Mouse (Mus musculus) liver, postnatal 0 days (tissue): ENCODE data around the gene Klc2. TPM values are rescaled to one million over a fixed set of nuclear protein-coding genes. Genes with fewer than 3 reads are reported as not detected.

Experiments
- ATAC-seq: fragments of 200-750 bp; cut with Nextera tagmentation; 2 replicates; pipeline ENCODE4 v1.8.0; 2017; ENCODE audit warnings: mild to moderate bottlenecking, moderate library complexity
- DNase-seq: peaks from one replicate; pipeline ENCODE4 v3.0.0-alpha.2; 2016
- H3K27ac ChIP-seq: fragments of 300-500 bp; sonication (generic); 2 replicates; pipeline ENCODE4 v1.5.1; 2014; ENCODE audit warnings: antibody characterized with exemption, moderate library complexity, mild to moderate bottlenecking, low read depth
- H3K27me3 ChIP-seq: fragments of 300-500 bp; sonication (generic); 2 replicates; pipeline ENCODE4 v1.6.1; 2014; ENCODE audit warnings: low read length, control low read depth, mixed read lengths; ENCODE audit not compliant: insufficient read depth
- H3K36me3 ChIP-seq: fragments of 300-500 bp; sonication (generic); replicated peaks from 2 replicates; pipeline ENCODE4 v1.6.1; 2014; ENCODE audit warnings: mild to moderate bottlenecking, control low read depth, low read length, moderate library complexity, mixed read lengths; ENCODE audit not compliant: insufficient read depth
- H3K4me1 ChIP-seq: fragments of 300-500 bp; sonication (generic); 2 replicates; pipeline ENCODE4 v1.6.1; 2014; ENCODE audit warnings: antibody characterized with exemption, mild to moderate bottlenecking, control low read depth; ENCODE audit not compliant: insufficient read depth
- H3K4me2 ChIP-seq: fragments of 300-500 bp; sonication (generic); 2 replicates; pipeline ENCODE4 v1.6.1; 2014; ENCODE audit warnings: low read depth, mild to moderate bottlenecking, low read length, moderate library complexity, mixed read lengths
- H3K4me3 ChIP-seq: fragments of 300-500 bp; sonication (generic); 2 replicates; pipeline ENCODE4 v1.5.1; 2014; ENCODE audit warnings: low read depth, low read length
- H3K9ac ChIP-seq: fragments of 300-500 bp; sonication (generic); replicated peaks from 2 replicates; pipeline ENCODE4 v1.6.1; 2014; ENCODE audit warnings: mild to moderate bottlenecking, moderate library complexity
- H3K9me3 ChIP-seq: fragments of 300-500 bp; sonication (generic); 2 replicates; pipeline ENCODE4 v1.6.1; 2016; ENCODE audit warnings: mild to moderate bottlenecking, control low read depth, low read length, mixed read lengths
- CTCF ChIP-seq: sonication (generic); IDR thresholded peaks from 2 replicates; pipeline ENCODE4 v1.5.1; 2016; ENCODE audit warnings: antibody characterized with exemption, low read depth
- EP300 ChIP-seq: IDR thresholded peaks from 2 replicates; pipeline ENCODE4 v1.6.1; 2016; ENCODE audit warnings: antibody characterized with exemption, low read depth, mild to moderate bottlenecking
- WGBS: fragments of 180-500 bp; shearing (Covaris S2); extraction: QIAGEN DNeasy Blood & Tissue Kit; methylation state at CpG from one replicate; pipeline ENCODE4 v1.1.7; 2014; ENCODE audit not compliant: insufficient replicate concordance; 5-methylcytosine and 5-hydroxymethylcytosine counted together
- polyA plus RNA-seq: library from polyadenylated mRNA; unstranded; fragments of >200 nt; fragmentation: Nextera tagmentation; extraction: Ambion mirVana; gene quantifications from 2 replicates; pipeline ENCODE4 v1.2.1, GENCODE M21; 2015

Klc2 gene
- polyA plus RNA-seq, 1 experiment from 2014 or later = 1.5 TPM

GRCm38 (mm10) chr19:5123241-5123640 lies 4.9 kb upstream of the Klc2 start:
- WGBS = 57% methylated on average over 3 of the region's 3 CpGs
- ATAC-seq (no peak), DNase-seq (no peak)
- H3K9ac ChIP-seq = no peak overlapping the region
- no peak overlapping the region for H3K4me3 ChIP-seq
- no peaks in the 10 kb centered on the region for H3K36me3 ChIP-seq
- no peak for TF ChIP-seq CTCF
- TF ChIP-seq EP300 = no peak
- 0 out of 2 replicates have a peak, but pooled peaks cover 5% of the 10 kb centered on the region for H3K27me3 ChIP-seq
- no peak overlapping the region for H3K4me2 ChIP-seq
- H3K27ac ChIP-seq = no peak overlapping the region
- H3K9me3 ChIP-seq = no peaks in the 10 kb centered on the region
- no peaks in the 10 kb centered on the region; the same call in 1 of the 2 replicates for H3K4me1 ChIP-seq

GRCm38 (mm10) chr19:5122492-5122891 lies 4.1 kb upstream of the Klc2 start:
- H3K4me2 ChIP-seq = no peak overlapping the region
- H3K9me3 ChIP-seq = no peaks in the 10 kb centered on the region
- H3K27ac ChIP-seq = no peak overlapping the region
- ATAC-seq (no peak), DNase-seq (no peak)
- no peaks in the 10 kb centered on the region for H3K36me3 ChIP-seq
- no peak overlapping the region for H3K9ac ChIP-seq
- no peaks in the 10 kb centered on the region; the same call in 1 of the 2 replicates for H3K4me1 ChIP-seq
- 0 out of 2 replicates have a peak, but pooled peaks cover 8% of the 10 kb centered on the region for H3K27me3 ChIP-seq
- no peak overlapping the region for H3K4me3 ChIP-seq
- no peak for TF ChIP-seq CTCF
- no peak for TF ChIP-seq EP300
- WGBS = 65% methylated on average over 10 of the region's 10 CpGs

- ATAC-seq = peak; percentile 91
- DNase-seq = peak; percentile 89
- Histone ChIP-seq H3K4me1 (peaks cover 5% of the 10 kb centered on the region), H3K4me2 (peak overlapping the region; percentile 99), H3K27me3 (0 out of 2 replicates have a peak, but pooled peaks cover 8% of the 10 kb centered on the region), H3K36me3 (peaks cover 2% of the 10 kb centered on the region; the same call in 1 of the 2 replicates), H3K9me3 (no peaks in the 10 kb centered on the region), H3K4me3 (peak overlapping the region; percentile 91), H3K27ac (peak overlapping the region; percentile 51; the same call in 1 of the 2 replicates), H3K9ac (peak overlapping the region; percentile 68)
- under 1% methylated on average over 70 of the region's 83 CpGs for WGBS
- TF ChIP-seq EP300 = no peak
- TF ChIP-seq CTCF = peak; percentile 93
Observed at GRCm38 (mm10) chr19:5117494-5118383, 621 bp downstream of the Klc2 start.

- H3K9ac ChIP-seq = no peak overlapping the region
- peaks cover 8% of the 10 kb centered on the region; the same call in 1 of the 2 replicates for H3K36me3 ChIP-seq
- H3K27ac ChIP-seq = no peak overlapping the region
- 0 out of 2 replicates have a peak, but pooled peaks cover 8% of the 10 kb centered on the region for H3K27me3 ChIP-seq
- ATAC-seq (no peak), DNase-seq (no peak)
- no peak for TF ChIP-seq CTCF
- no peak for TF ChIP-seq EP300
- 89% methylated on average over 7 of the region's 7 CpGs for WGBS
- H3K4me3 ChIP-seq = no peak overlapping the region
- H3K4me2 ChIP-seq = no peak overlapping the region
- H3K4me1 ChIP-seq = peaks cover 7% of the 10 kb centered on the region
- H3K9me3 ChIP-seq = no peaks in the 10 kb centered on the region
Observed at GRCm38 (mm10) chr19:5113783-5114182, 4.6 kb downstream of the Klc2 start.

- TF ChIP-seq EP300 (no peak), CTCF (peak; percentile 60)
- no peak overlapping the region for H3K27ac ChIP-seq
- no peak overlapping the region for H3K9ac ChIP-seq
- 80% methylated on average over 19 of the region's 19 CpGs for WGBS
- peaks cover 11% of the 10 kb centered on the region for H3K36me3 ChIP-seq
- no peak overlapping the region for H3K4me3 ChIP-seq
- DNase-seq (peak; percentile 57), ATAC-seq (no peak)
- H3K27me3 ChIP-seq = no peaks in the 10 kb centered on the region
- peaks cover 27% of the 10 kb centered on the region for H3K4me1 ChIP-seq
- H3K4me2 ChIP-seq = no peak overlapping the region
- H3K9me3 ChIP-seq = no peaks in the 10 kb centered on the region
Observed at GRCm38 (mm10) chr19:5109659-5110453, 8.5 kb downstream of the Klc2 start.

- DNase-seq (no peak), ATAC-seq (no peak)
- H3K27ac ChIP-seq = no peak overlapping the region
Observed at GRCm38 (mm10) chr19:5108702-5109101, 9.7 kb downstream of the Klc2 start.

More at GRCm38 (mm10) chr19:5108702-5109101, 9.7 kb downstream of the Klc2 start:
- Histone ChIP-seq H3K4me3 (no peak overlapping the region), H3K36me3 (peaks cover 22% of the 10 kb centered on the region), H3K27me3 (no peaks in the 10 kb centered on the region), H3K4me2 (no peak overlapping the region), H3K9me3 (no peaks in the 10 kb centered on the region), H3K9ac (no peak overlapping the region), H3K4me1 (peaks cover 27% of the 10 kb centered on the region)
- TF ChIP-seq EP300 = no peak
- no peak for TF ChIP-seq CTCF
- WGBS = 40% methylated on average over 4 of the region's 4 CpGs
